Mouse (Mus musculus): ENCODE data around the gene Pde4d.
A peak's percentile ranks its signal among the peaks of the same experiment; 100 is the strongest.

DNA sequence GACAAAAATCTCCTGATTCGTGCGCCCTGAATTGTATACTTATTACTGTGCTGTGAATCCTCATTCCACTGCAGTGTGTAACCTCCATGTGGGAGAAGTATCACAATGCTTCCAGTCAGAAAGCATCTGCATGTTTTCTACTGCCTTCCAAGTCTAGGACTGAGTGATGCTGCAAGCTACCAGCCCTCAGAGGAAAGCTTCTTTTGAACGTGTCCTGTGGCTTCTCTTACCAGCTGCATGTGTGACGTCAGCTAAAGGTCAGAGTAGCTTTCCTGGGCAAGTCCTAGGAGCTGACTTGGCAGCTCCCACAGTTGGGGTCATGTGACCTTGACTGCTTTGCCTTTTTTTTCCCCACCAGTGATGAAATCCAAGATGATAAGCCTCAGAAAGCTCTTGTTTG is 1086.9 kb downstream of the Pde4d start:
- no peak for TF ChIP-seq CTCF (IDR thresholded peaks at IDR 0.05; ENCODE audit: control insufficient read depth, insufficient read depth, insufficient read length)
- no peak for TF ChIP-seq MAX (IDR thresholded peaks at IDR 0.05)
- peak; percentile 40 for TF ChIP-seq USF1 (IDR thresholded peaks at IDR 0.05; ENCODE audit: low read depth)
